Mouse (Mus musculus): ENCODE results near the gene Ccdc93.

The Ccdc93 gene

GRCm38 (mm10) chr1:121447216-121447615 is 16.4 kb downstream of the Ccdc93 start:
- no peak for DNase-seq (ENCODE audit: low spot score)

- DNase-seq (ENCODE audit: low spot score), result no peak
These were observed 17.3 kb downstream of the Ccdc93 start for GRCm38 (mm10) chr1:121448166-121448565.

GRCm38 (mm10) chr1:121451009-121451408 is 20.2 kb downstream of the Ccdc93 start:
- no peak for DNase-seq (ENCODE audit: low spot score)

- no peak for DNase-seq (ENCODE audit: low spot score)
These were observed 21.6 kb downstream of the Ccdc93 start for GRCm38 (mm10) chr1:121452498-121452897.

- DNase-seq (ENCODE audit: low spot score), result no peak
These were observed 22.2 kb downstream of the Ccdc93 start for GRCm38 (mm10) chr1:121453053-121453452.

- no peak for DNase-seq (ENCODE audit: low spot score)
These were observed 24.1 kb downstream of the Ccdc93 start for GRCm38 (mm10) chr1:121454951-121455350.

DNA sequence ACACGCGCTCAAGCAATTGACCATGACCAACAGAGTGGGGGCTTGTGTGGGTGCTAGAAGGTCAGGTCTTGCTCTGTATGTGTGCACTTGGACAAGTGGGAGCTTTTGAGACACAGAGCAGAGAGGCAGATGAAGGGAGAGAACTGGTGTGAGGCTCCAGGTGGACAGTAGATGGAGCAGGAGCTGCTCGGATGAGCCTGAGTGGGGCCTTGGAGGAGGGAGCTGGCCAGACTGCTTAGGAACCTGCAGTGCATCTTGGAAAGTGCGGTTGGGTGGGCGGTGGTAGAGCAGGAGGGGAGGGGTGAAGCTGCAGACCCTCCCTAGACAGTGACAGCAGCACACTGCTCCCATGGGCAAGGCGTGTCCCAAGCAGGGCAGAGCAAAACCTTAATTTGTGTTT is 29.2 kb downstream of the Ccdc93 start:
- no peak for DNase-seq (ENCODE audit: low spot score)

DNA sequence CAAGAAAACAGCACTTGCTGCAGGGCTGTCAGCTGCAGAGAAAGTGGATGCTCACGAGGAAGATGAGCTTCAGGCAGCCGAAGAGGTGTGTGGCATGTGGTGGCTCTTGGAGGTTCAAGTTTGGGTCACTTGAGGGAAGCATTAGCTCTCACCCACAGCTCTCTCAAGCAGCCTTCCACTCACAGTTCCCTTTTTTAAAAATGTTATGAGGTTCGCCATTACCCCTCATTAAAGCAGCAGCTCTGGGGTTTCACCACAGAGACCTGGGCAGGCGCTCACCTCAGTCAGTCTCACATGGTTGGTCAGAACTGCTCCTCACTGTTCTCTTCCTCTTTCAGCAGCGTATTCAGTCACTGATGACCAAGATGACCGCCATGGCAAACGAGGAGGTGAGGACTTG is 31.0 kb downstream of the Ccdc93 start:
- DNase-seq (ENCODE audit: low spot score), result no peak

DNA sequence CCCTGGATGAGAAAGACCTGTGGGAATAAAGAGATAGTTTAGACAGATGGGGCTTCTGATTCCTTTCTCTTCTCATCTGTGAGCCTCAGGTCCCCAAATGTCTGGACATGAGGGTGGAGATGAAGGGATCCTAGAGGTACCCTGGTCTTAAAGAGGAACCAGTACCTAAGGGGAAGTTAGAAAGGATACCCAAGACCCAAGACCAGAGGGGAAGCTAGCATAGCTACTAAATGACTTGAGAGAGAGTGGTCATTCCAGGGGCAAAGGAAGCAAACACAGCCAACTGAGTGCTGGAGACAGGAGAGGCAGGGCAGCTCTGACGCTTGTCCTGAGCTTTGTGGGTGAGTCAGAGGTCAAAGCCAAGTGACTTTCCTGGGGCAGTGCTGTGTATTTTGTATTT is 31.8 kb downstream of the Ccdc93 start:
- no peak for DNase-seq (ENCODE audit: low spot score)

DNA sequence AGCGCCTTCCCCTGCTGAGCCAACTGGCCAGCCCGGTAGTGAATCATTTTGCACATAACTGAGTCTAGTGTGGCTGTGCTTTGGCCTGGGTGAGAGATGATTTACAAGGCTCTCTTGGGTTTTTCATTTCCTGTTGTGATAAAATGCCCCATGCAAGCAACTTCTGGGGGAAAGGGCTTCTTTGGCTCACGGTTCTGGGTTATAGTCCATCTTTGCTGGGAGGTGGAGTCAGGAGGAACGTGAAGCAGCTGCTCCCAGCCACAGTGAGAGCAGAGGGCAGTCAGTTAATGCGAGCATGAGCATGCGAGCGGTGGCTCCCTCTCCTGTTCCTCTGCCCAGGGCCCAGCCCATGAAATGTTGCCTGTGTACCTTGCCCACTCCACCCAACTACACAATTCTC is 33.0 kb downstream of the Ccdc93 start:
- DNase-seq (ENCODE audit: low spot score), result peak; percentile 46

- no peak for DNase-seq (ENCODE audit: low spot score)
These were observed 35.4 kb downstream of the Ccdc93 start for GRCm38 (mm10) chr1:121466276-121466675.

DNA sequence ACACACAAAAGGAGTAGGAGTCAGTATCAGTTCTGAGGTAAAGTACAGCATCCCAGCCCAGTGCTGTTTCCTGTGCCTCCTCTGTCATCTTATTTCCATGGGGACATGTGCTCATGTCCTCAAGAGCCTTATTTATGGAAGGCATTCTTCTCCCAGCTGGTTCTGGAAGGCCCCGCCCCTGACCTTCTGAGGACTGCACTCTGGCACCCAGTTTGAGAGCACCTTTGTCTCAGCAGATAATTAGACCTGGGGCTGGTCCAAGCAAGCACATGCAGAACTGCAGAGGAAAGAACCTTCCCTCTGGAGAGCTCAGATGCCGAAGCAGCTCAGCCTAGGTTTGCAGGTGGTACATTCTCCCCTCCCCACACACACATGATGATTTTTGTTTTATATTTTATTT is 37.4 kb downstream of the Ccdc93 start:
- DNase-seq (ENCODE audit: low spot score), result no peak

- DNase-seq (ENCODE audit: low spot score), result no peak
These were observed 40.7 kb downstream of the Ccdc93 start for GRCm38 (mm10) chr1:121471503-121471902.

- no peak for DNase-seq (ENCODE audit: low spot score)
These were observed 46.9 kb downstream of the Ccdc93 start for GRCm38 (mm10) chr1:121477716-121478115.

DNA sequence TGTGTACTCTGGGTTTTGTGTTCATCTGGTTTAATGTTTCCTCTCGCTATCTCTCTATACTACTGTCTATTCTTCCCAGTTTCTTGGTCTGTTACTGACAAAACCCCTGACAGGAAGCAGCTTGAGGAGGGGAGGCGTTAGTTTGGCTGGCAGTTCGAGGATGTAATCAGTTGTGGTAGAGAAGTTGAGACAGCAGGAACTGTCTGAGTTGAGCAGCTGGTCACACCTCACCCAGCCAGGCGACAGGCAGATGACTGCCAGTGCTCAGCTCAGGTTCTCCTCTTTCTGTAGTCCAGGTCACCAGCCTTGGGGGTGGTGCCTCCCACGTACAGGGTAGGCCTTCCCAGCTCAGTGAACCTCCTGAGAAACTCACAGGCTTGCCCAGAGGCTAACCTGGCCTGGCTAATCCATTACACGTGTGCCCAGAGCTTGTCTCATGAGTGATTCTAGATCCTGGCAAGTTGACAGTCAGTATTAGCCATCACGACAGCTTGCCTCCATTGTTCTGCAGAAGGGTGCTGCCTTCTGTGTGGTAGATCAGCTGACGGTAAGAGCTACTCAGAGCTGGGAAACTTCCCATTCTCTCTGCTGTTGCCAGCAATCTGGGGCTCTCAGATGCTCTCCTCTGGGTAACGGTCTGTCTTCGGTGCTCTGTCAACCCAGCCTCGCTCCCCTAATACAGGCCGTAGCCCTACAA is 47.6 kb downstream of the Ccdc93 start:
- DNase-seq (ENCODE audit: low spot score), result no peak

GRCm38 (mm10) chr1:121479403-121479802 is 48.6 kb downstream of the Ccdc93 start:
- no peak for DNase-seq (ENCODE audit: low spot score)

- DNase-seq (ENCODE audit: low spot score), result no peak
These were observed 52.2 kb downstream of the Ccdc93 start for GRCm38 (mm10) chr1:121483091-121483490.

- no peak for DNase-seq (ENCODE audit: low spot score)
These were observed 56.0 kb downstream of the Ccdc93 start for GRCm38 (mm10) chr1:121486803-121487202.

DNA sequence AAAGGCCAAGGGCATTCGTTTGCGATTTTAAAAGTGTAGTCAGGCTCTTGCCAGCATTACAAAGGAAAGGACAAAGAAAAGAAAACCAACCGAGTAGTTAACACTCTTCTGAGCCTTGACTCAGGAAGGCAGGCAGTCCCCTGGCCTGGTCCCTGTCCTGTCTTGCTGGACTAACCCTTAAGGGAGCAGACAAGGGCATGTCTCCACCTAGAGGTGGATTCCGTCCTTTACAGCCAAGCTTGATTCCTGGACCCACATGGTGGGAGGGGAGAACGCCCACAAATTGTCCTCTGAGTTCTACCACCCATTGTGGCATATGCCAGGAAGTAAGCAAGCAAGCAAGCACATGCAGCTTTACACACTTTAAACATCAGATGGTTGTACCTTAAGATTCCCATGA is 59.4 kb downstream of the Ccdc93 start:
- peak; percentile 8 for DNase-seq (ENCODE audit: low spot score)

GRCm38 (mm10) chr1:121497093-121497492 is 66.2 kb downstream of the Ccdc93 start:
- no peak for DNase-seq (ENCODE audit: low spot score)

DNA sequence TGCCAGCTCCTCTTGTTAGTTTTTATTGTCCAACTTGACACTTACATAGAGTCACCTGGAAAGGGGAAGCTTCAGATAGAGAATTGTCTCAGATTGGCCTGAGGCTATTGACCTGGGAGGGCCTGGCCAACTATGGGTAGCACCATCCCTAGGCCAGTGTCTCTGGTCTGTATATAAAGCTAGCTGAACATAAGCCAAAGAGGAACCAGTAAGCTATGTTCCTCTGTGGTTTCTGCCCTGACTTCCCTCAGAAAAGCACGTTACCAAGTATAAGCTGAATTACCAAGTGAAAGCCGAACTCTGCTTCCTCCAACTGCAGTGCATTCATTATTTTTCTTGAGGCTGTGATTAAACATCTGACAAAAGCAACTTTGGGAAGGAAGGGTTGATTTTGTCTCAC is 77.9 kb downstream of the Ccdc93 start:
- no peak for DNase-seq (ENCODE audit: low spot score)

GRCm38 (mm10) chr1:121510420-121511140 is 79.7 kb downstream of the Ccdc93 start:
- no peak for DNase-seq (ENCODE audit: low spot score)

DNA sequence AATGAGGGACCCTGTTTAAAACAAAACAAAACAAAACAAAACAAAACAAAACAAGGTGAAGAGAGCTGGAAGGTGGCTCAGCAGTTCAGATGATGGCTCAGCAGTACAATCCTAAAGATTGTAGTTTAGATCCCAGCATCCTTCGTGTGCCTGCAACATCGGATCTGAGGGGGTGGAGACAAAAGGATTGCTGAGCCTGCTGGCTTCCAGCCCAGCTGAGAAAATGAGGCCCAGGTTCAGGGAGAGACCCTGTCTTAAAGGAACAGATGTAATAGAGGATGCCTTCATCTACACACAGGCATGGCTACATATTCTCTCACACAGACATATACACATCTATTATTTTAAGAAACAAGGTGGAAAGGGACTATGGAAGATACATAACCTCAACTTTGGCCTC is 80.3 kb downstream of the Ccdc93 start:
- no peak for DNase-seq (ENCODE audit: low spot score)

DNA sequence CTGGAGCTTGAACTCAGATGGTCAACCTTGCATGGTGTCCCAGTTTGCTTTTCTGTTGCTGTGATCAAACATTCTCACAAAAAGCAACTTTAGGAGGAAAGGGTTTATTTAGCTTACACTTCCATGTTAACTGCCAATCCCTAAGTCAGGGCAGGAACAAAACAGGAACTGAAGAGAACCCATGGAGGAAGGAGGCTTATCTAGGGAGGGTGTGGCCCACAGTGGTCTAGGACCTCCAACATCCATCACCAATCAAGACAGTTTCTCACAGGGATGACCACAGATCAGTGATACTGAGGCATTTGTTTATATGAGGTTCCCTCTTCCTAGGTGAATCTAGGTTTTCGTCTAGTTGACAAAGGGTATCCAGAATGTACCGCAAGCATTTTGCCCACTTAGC is 81.1 kb downstream of the Ccdc93 start:
- no peak for DNase-seq (ENCODE audit: low spot score)

Data from yolk sac, embryonic 10.5 days (tissue).